22 mouse cellular contexts compared by ENCODE assay signal in genomic region chr19:60379030-60379605, GRCm38 (mm10).
"Had no signal": no experiment of that assay in that cellular context is flagged by ENCODE, and none has a peak within 500 bp of the region (broad histone marks: within the 10 kb centered on the region; RNA-seq: fewer than 3 reads in every experiment).

No protein-coding gene starts in this region.

- H3K4me3 ChIP-seq: intestine, embryonic 15.5 days; kidney, embryonic 15.5 days; limb, embryonic 10.5 days; limb, embryonic 13.5 days; lung, embryonic 15.5 days; megakaryocyte, embryonic 14.5 days; midbrain, embryonic 10.5 days; midbrain, embryonic 13.5 days; myocyte; neural tube, embryonic 13.5 days had no signal

- ATAC-seq: intestine, embryonic 15.5 days; midbrain, embryonic 13.5 days; midbrain, embryonic 16.5 days had no signal

- H3K27ac ChIP-seq: intestine, embryonic 15.5 days; kidney, embryonic 15.5 days; limb, embryonic 10.5 days; limb, embryonic 13.5 days; lung, embryonic 15.5 days; midbrain, embryonic 10.5 days; midbrain, embryonic 13.5 days; neural tube, embryonic 13.5 days had no signal

- DNase-seq: kidney, adult 11 months; kidney, adult 8-10 months; kidney, postnatal 10 days; kidney, postnatal 4 days; lung, adult 18-20 months; lung, postnatal 10 days; lung, postnatal 36 days; retina, postnatal 1 day; right cerebral cortex, postnatal 25 days; thymus, adult 18-20 months; thymus, postnatal 4 days had no signal

- H3K4me1 ChIP-seq: intestine, embryonic 15.5 days; limb, embryonic 13.5 days; lung, embryonic 15.5 days; megakaryocyte, embryonic 14.5 days; midbrain, embryonic 10.5 days; midbrain, embryonic 13.5 days; neural tube, embryonic 13.5 days had no signal

- H3K27me3 ChIP-seq: intestine, embryonic 15.5 days; kidney, embryonic 15.5 days; lung, embryonic 15.5 days; megakaryocyte, embryonic 14.5 days; midbrain, embryonic 13.5 days; neural tube, embryonic 13.5 days had no signal

- H3K4me2 ChIP-seq: intestine, embryonic 15.5 days; kidney, embryonic 15.5 days; limb, embryonic 13.5 days; lung, embryonic 15.5 days; midbrain, embryonic 13.5 days; neural tube, embryonic 13.5 days had no signal

- H3K36me3 ChIP-seq: intestine, embryonic 15.5 days; kidney, embryonic 15.5 days; limb, embryonic 10.5 days; limb, embryonic 13.5 days; lung, embryonic 15.5 days; midbrain, embryonic 10.5 days; midbrain, embryonic 13.5 days; neural tube, embryonic 13.5 days had no signal

- H3K9ac ChIP-seq: intestine, embryonic 15.5 days; kidney, embryonic 15.5 days; limb, embryonic 13.5 days; lung, embryonic 15.5 days; midbrain, embryonic 13.5 days; neural tube, embryonic 13.5 days had no signal

- H3K9me3 ChIP-seq: intestine, embryonic 15.5 days; kidney, embryonic 15.5 days; limb, embryonic 10.5 days; limb, embryonic 13.5 days; lung, embryonic 15.5 days; megakaryocyte, embryonic 14.5 days; midbrain, embryonic 10.5 days; midbrain, embryonic 13.5 days; neural tube, embryonic 13.5 days had no signal
